Mouse (Mus musculus) G1E (cell line): ENCODE data around the gene Fndc3b.

Source experiments
- CTCF ChIP-seq: IDR thresholded peaks from 2 replicates; pipeline ENCODE4 v1.5.1; 2012; ENCODE audit warnings: low read depth, low read length, inconsistent platforms, mixed read lengths
- GATA1 ChIP-seq: IDR thresholded peaks from 2 replicates; pipeline ENCODE4 v1.6.1; 2012; ENCODE audit warnings: borderline replicate concordance, low read length, inconsistent platforms, mixed read lengths

DNA sequence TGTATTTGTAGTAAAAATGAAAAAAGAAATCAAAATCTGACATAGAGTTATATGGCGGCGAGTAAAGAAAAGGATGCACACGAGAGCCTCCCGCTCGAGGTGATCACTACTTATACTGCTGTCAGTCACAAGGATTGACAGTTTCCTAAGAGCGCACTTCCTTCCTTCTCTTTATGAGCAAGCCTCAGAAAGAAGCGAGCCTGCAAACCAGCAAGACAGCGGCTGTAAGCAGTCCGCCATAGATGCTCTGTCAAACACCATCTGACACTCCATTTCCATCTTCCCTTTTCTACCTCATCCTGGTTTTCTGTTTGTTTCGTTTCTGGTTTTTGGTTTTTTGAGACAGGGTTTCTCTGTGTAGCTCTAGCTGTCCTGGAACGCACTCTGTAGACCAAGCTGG, 61.0 kb downstream of the Fndc3b start:
- TF ChIP-seq GATA1 (no peak), CTCF (no peak)
